Mouse (Mus musculus) thymus, adult 2 months (tissue): ENCODE data around the gene Elovl6. TPM values are rescaled to one million over a fixed set of nuclear protein-coding genes. Genes with fewer than 3 reads are reported as not detected.

Experiments used
- DNase-seq: peaks from one replicate; pipeline ENCODE4 v3.0.0; 2021
- H3K27ac ChIP-seq: fragments of 200-500 bp; 2 replicates; pipeline ENCODE4 v1.5.1; 2012; ENCODE audit warnings: low read length, control low read depth; ENCODE audit not compliant: control insufficient read depth, insufficient read depth
- H3K27me3 ChIP-seq: fragments of 200-500 bp; 2 replicates; pipeline ENCODE4 v1.6.1; 2012; ENCODE audit warnings: mild to moderate bottlenecking, low read length, moderate library complexity, mixed read lengths; ENCODE audit not compliant: control insufficient read depth, insufficient read depth
- H3K36me3 ChIP-seq: fragments of 200-500 bp; 2 replicates; pipeline ENCODE4 v1.6.1; 2012; ENCODE audit warnings: mild to moderate bottlenecking, low read length, moderate library complexity; ENCODE audit not compliant: control insufficient read depth, insufficient read depth
- H3K4me1 ChIP-seq: fragments of 200-500 bp; replicated peaks from 2 replicates; pipeline ENCODE4 v1.6.1; 2012; ENCODE audit warnings: low read length; ENCODE audit not compliant: control insufficient read depth, insufficient read depth
- H3K4me3 ChIP-seq: fragments of 200-500 bp; 2 replicates; pipeline ENCODE4 v1.5.1; 2012; ENCODE audit warnings: mild to moderate bottlenecking, low read length, control low read depth, moderate library complexity; ENCODE audit not compliant: control insufficient read depth, insufficient read depth
- CTCF ChIP-seq: fragments of 200-500 bp; IDR thresholded peaks from 2 replicates; pipeline ENCODE4 v1.5.1; 2012; ENCODE audit warnings: mild to moderate bottlenecking, control low read depth, low read length, moderate library complexity, borderline replicate concordance; ENCODE audit not compliant: control insufficient read depth, poor library complexity, insufficient read depth; ENCODE audit errors: extremely low read depth
- POLR2A ChIP-seq: fragments of 200-500 bp; IDR thresholded peaks from 2 replicates; pipeline ENCODE4 v1.6.1; 2012; ENCODE audit warnings: mild to moderate bottlenecking, low read length, control low read depth, moderate library complexity; ENCODE audit not compliant: control insufficient read depth, poor library complexity, insufficient read depth; ENCODE audit errors: extremely low read depth
- WGBS: fragments of 180-500 bp; shearing (Covaris S2); methylation state at CpG from one replicate; pipeline ENCODE4 v1.1.7; 2018; 5-methylcytosine and 5-hydroxymethylcytosine counted together
- polyA plus RNA-seq: library from polyadenylated mRNA; depleted of rRNA; stranded (reverse); fragments of >200 nt; gene quantifications from 2 replicates; pipeline ENCODE4 v1.2.3, GENCODE M21; 2012

Elovl6 gene
- polyA plus RNA-seq, 1 experiment, result 24.8 TPM

- Histone ChIP-seq H3K27me3 (no peaks in the 10 kb centered on the region), H3K27ac (no peak overlapping the region), H3K4me1 (peaks cover 4% of the 10 kb centered on the region), H3K4me3 (no peak overlapping the region), H3K36me3 (no peaks in the 10 kb centered on the region)
- 96% methylated on average over 2 of the region's 2 CpGs for WGBS
- no peak for DNase-seq
- TF ChIP-seq CTCF (no peak), POLR2A (no peak)
These were observed 33.9 kb downstream of the Elovl6 start for GRCm38 (mm10) chr3:129566013-129566412.

GRCm38 (mm10) chr3:129566876-129567275, 34.7 kb downstream of the Elovl6 start:
- H3K4me3 ChIP-seq, result no peak overlapping the region
- 97% methylated on average over 5 of the region's 5 CpGs for WGBS
- H3K27ac ChIP-seq, result 0 out of 2 replicates have a peak overlapping the region, but pooled peaks have one; percentile 21
- H3K36me3 ChIP-seq, result no peaks in the 10 kb centered on the region
- no peak for TF ChIP-seq POLR2A
- no peak for TF ChIP-seq CTCF
- no peaks in the 10 kb centered on the region for H3K27me3 ChIP-seq
- DNase-seq, result no peak
- H3K4me1 ChIP-seq, result 0 out of 2 replicates have a peak, but pooled peaks cover 1% of the 10 kb centered on the region

GRCm38 (mm10) chr3:129568506-129568905, 36.4 kb downstream of the Elovl6 start:
- TF ChIP-seq POLR2A (no peak), CTCF (no peak)
- H3K27ac ChIP-seq, result no peak overlapping the region
- WGBS, result 95% methylated on average over 7 of the region's 7 CpGs

DNA sequence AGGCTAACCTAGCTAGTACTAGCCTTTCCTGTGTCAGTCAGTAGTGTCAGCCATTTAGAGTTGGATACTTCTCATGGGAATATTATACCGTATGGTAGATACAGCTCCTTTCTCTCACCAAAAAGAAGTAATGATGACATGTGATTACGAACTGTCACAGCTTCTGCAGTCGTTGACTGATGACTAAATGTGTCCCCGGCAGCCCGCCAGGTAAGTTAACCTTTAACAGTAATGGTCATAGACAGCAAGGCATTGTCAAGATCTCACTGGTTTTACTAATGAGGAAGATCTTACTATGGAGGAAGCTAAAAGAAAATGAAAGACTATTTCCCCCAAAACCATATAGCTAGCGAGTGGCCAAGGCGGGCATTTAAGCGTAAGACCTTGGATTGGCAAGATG, 38.8 kb downstream of the Elovl6 start:
- Histone ChIP-seq H3K4me3 (no peak overlapping the region), H3K4me1 (peaks cover 6% of the 10 kb centered on the region; the same call in 1 of the 2 replicates), H3K27ac (no peak overlapping the region), H3K36me3 (no peaks in the 10 kb centered on the region), H3K27me3 (no peaks in the 10 kb centered on the region)
- WGBS, result 96% methylated on average over 8 of the region's 8 CpGs
- no peak for TF ChIP-seq POLR2A
- TF ChIP-seq CTCF, result no peak
- DNase-seq, result no peak

More at GRCm38 (mm10) chr3:129568506-129568905, 36.4 kb downstream of the Elovl6 start:
- Histone ChIP-seq H3K4me3 (no peak overlapping the region), H3K4me1 (peaks cover 4% of the 10 kb centered on the region; the same call in 1 of the 2 replicates), H3K36me3 (no peaks in the 10 kb centered on the region), H3K27me3 (no peaks in the 10 kb centered on the region)
- no peak for DNase-seq

DNA sequence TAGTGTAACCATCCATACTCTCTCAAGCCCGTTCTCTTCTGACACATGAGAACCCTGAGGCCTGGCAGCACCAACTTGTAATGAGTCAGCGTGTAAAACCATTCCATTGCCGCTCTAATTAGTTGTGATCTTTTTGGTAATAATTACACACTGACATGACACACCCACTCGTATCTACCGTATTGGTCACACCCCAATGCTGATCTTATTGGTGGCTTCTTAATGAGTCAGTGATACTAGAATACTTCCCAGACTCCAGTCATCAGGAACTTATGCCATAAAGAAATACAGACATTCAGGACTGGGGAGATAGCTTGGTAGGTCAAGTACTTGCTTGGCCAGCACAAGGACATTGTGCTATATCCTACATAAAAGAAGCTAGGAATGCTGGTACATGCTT, 39.5 kb downstream of the Elovl6 start:
- Histone ChIP-seq H3K36me3 (no peaks in the 10 kb centered on the region), H3K27ac (no peak overlapping the region), H3K4me3 (no peak overlapping the region), H3K4me1 (peaks cover 6% of the 10 kb centered on the region; the same call in 1 of the 2 replicates), H3K27me3 (no peaks in the 10 kb centered on the region)
- WGBS, result 99% methylated on average over 5 of the region's 5 CpGs
- DNase-seq, result no peak
- TF ChIP-seq POLR2A (no peak), CTCF (no peak)

DNA sequence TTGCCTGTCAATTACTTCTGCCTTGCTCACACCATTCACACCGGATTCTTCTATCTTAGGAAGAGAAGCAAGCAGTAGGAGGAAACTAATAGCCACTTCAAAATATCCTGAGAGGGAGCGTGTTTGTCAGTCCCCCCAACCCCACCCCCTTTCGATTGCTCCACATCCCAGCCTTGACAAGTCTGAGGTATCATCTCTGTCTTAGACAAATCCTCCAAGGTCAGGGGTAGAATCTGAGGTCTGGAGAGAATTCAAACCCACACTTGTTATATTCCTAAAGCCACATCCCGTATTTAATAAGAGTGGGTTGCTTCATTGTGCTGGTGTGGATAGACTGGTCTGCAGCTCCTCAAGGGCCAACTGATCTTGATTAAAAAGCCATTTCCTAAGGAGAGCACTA, 40.8 kb downstream of the Elovl6 start:
- peaks cover 6% of the 10 kb centered on the region; the same call in 1 of the 2 replicates for H3K4me1 ChIP-seq
- no peak overlapping the region for H3K27ac ChIP-seq
- DNase-seq, result no peak
- no peak overlapping the region for H3K4me3 ChIP-seq
- no peaks in the 10 kb centered on the region for H3K27me3 ChIP-seq
- no peak for TF ChIP-seq CTCF
- TF ChIP-seq POLR2A, result no peak
- no peaks in the 10 kb centered on the region for H3K36me3 ChIP-seq
- WGBS, result 94% methylated on average over 4 of the region's 4 CpGs

DNA sequence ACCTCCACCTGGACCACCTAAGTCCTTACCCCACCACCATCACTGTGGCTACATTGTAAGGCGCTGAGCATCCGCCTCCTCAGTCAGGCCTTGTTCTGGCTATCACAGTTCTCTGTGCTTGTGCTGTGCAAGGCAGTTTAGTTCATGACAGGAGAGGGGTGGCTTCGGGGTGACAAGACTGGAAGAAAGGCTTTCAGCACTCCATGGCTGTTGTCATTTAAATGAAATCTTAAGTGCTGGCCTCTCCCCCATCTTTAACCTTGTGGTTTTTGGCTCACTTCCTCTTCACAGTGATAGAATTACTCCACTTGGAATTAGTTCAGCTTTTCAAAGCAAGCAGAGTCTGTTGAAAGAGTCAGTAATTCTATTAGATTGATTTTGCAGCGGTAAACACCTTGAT, 41.5 kb downstream of the Elovl6 start:
- 75% methylated on average over 4 of the region's 4 CpGs for WGBS
- Histone ChIP-seq H3K27ac (no peak overlapping the region), H3K4me3 (no peak overlapping the region), H3K4me1 (peaks cover 6% of the 10 kb centered on the region; the same call in 1 of the 2 replicates), H3K36me3 (no peaks in the 10 kb centered on the region), H3K27me3 (no peaks in the 10 kb centered on the region)
- no peak for DNase-seq
- TF ChIP-seq CTCF, result no peak
- no peak for TF ChIP-seq POLR2A
